Mouse (Mus musculus) liver, embryonic 14.5 days (tissue): ENCODE results near the gene Cep128.

ENCODE experiments used
- CTCF ChIP-seq: IDR thresholded peaks from 2 replicates; pipeline ENCODE4 v1.5.1; 2016; ENCODE audit warnings: antibody characterized with exemption, low read depth, control low read depth
- EP300 ChIP-seq: IDR thresholded peaks from 2 replicates; pipeline ENCODE4 v1.6.1; 2016; ENCODE audit warnings: antibody characterized with exemption, low read depth

- TF ChIP-seq CTCF (peak; percentile 61), EP300 (no peak)
These were observed 58.1 kb downstream of the Cep128 start for GRCm38 (mm10) chr12:91326104-91326503.
